ENCODE assay signal across 9 mouse cellular contexts in genomic region chr8:64777925-64778324, GRCm38 (mm10). TPM values are rescaled to one million over a fixed set of nuclear protein-coding genes. Genes with fewer than 3 reads are reported as not detected.
A peak's percentile ranks its signal among the peaks of the same experiment; 100 is the strongest.
DNase-seq lines count a peak whose midpoint lies in the region; ATAC-seq and TF ChIP-seq lines count a peak whose summit lies in the region.
"Had no signal": no experiment of that assay in that cellular context is flagged by ENCODE, and none has a peak within 500 bp of the region (broad histone marks: within the 10 kb centered on the region; RNA-seq: fewer than 3 reads in every experiment).

No protein-coding gene starts in this region.

- H3K4me1 ChIP-seq in embryonic facial prominence, embryonic 11.5 days (ENCODE audit: control insufficient read depth, insufficient read depth, low read length), result no peaks in the 10 kb centered on the region
- no peaks in the 10 kb centered on the region for H3K4me1 ChIP-seq in embryonic facial prominence, embryonic 10.5 days

- ATAC-seq in embryonic facial prominence, embryonic 11.5 days (replicated peaks; ENCODE audit: insufficient number of reproducible peaks, low FRiP score, low TSS enrichment, low read depth), result 0 out of 2 replicates have a peak, but pooled peaks have one; percentile 44
- ATAC-seq in Patski, result no peak
- ATAC-seq in megakaryocyte, adult 5-6 weeks (ENCODE audit: poor library complexity, severe bottlenecking), result peak; percentile 64
- ATAC-seq: forebrain, embryonic 14.5 days had no signal

- in situ Hi-C loops in Patski (cut with MboI; ENCODE audit: low pct_unique_long_range_greater_than_20kb), result loop anchor here (5.0 kb wide), 1 partner anchor 164 kb away; no protein-coding TSS in a partner anchor

- intact Hi-C loops in left cerebral cortex, postnatal 4 days (cut with DNase I), result no loop called here
- intact Hi-C loops in left cerebral cortex, postnatal 14 days (cut with DNase I), result loop anchor here (5.0 kb wide), 1 partner anchor 164 kb away; no protein-coding TSS in a partner anchor

- H3K27ac ChIP-seq in embryonic facial prominence, embryonic 11.5 days (replicated peaks; ENCODE audit: low read depth, low read length), result no peak overlapping the region
- no peak overlapping the region for H3K27ac ChIP-seq in embryonic facial prominence, embryonic 10.5 days (replicated peaks)

- peak; percentile 39 for TF ChIP-seq CTCF in Patski (IDR thresholded peaks at IDR 0.05)

- no peak overlapping the region for H3K4me2 ChIP-seq in embryonic facial prominence, embryonic 11.5 days (ENCODE audit: low read depth, low read length)

- H3K9me3 ChIP-seq in embryonic facial prominence, embryonic 11.5 days (replicated peaks; ENCODE audit: control insufficient read depth, low read length), result no peaks in the 10 kb centered on the region
- H3K9me3 ChIP-seq in embryonic facial prominence, embryonic 10.5 days, result no peaks in the 10 kb centered on the region

- no peak overlapping the region for H3K4me3 ChIP-seq in embryonic facial prominence, embryonic 11.5 days (ENCODE audit: low read depth, low read length)
- no peak overlapping the region for H3K4me3 ChIP-seq in embryonic facial prominence, embryonic 10.5 days

- WGBS in embryonic facial prominence, embryonic 11.5 days, result 75% methylated on average over 9 of the region's 9 CpGs
- 76% methylated on average over 9 of the region's 9 CpGs for WGBS in embryonic facial prominence, embryonic 10.5 days

- CTCF ChIA-PET in Patski (lab: Charles Lee), result interaction anchor here (1.0 to 1.3 kb wide), 2 partner anchors 9 to 13 kb away, joined by 3 to 5 read pairs; no protein-coding TSS in a partner anchor

- POLR2A ChIA-PET in Patski (lab: Charles Lee), result no interaction called here

- H3K27me3 ChIP-seq in embryonic facial prominence, embryonic 11.5 days (ENCODE audit: control insufficient read depth, insufficient read depth, low read length), result no peaks in the 10 kb centered on the region
- no peaks in the 10 kb centered on the region for H3K27me3 ChIP-seq in embryonic facial prominence, embryonic 10.5 days (replicated peaks; ENCODE audit: low read depth, poor library complexity, severe bottlenecking)
- H3K27me3 ChIP-seq in Patski, result no peaks in the 10 kb centered on the region

- H3K9ac ChIP-seq in embryonic facial prominence, embryonic 11.5 days (replicated peaks; ENCODE audit: low read length), result no peak overlapping the region

- H3K36me3 ChIP-seq in embryonic facial prominence, embryonic 11.5 days (replicated peaks; ENCODE audit: control insufficient read depth, insufficient read depth, low read depth, low read length), result no peaks in the 10 kb centered on the region
- H3K36me3 ChIP-seq in embryonic facial prominence, embryonic 10.5 days (replicated peaks), result peaks cover 32% of the 10 kb centered on the region

- DNase-seq in embryonic facial prominence, embryonic 11.5 days (ENCODE audit: low spot score), result no peak
- no peak for DNase-seq in embryonic facial prominence, embryonic 10.5 days (ENCODE audit: low spot score)
- DNase-seq in left cerebral cortex, postnatal 4 days, result peak; percentile 6
- DNase-seq in left cerebral cortex, adult 9 months (ENCODE audit: low spot score in 2 of 2), result no peak
- DNase-seq in Patski (ENCODE audit: low read depth, low spot score), result no peak
- DNase-seq in right cerebral cortex, postnatal 25 days, result no peak
- no peak for DNase-seq in left cerebral cortex, postnatal 14 days (ENCODE audit: low spot score in 2 of 2)

RNA-seq across cellular contexts. Expression of gene Msmo1, which starts 44.3 kb away (rescaled TPM):
- polyA plus RNA-seq in embryonic facial prominence, embryonic 11.5 days (2014; fragmentation: Nextera tagmentation; extraction: Ambion mirVana), result 154 and 161 TPM in 2 replicates
- polyA plus RNA-seq in embryonic facial prominence, embryonic 10.5 days (2016; fragmentation: Nextera tagmentation; extraction: Ambion mirVana), result 152 and 166 TPM in 2 replicates
- total RNA-seq in left cerebral cortex, postnatal 4 days (2021), result 100 to 1,000 TPM; 123 to 129 TPM
- 52.9 TPM for polyA plus RNA-seq in Patski (2021)
- total RNA-seq in megakaryocyte, adult 5-6 weeks (2015), result 50.1 TPM in 2 replicates
- total RNA-seq in megakaryocyte, adult 5-6 weeks (2017), result 88.1 and 100 TPM in 2 replicates
- 100 to 1,000 TPM in 1 of 2 experiments, 10 to 100 TPM in 1; 92.5 to 107 TPM for total RNA-seq in left cerebral cortex, postnatal 14 days (2021)
